Comparison of ENCODE assay signal across 18 mouse cellular contexts in the genomic region with DNA sequence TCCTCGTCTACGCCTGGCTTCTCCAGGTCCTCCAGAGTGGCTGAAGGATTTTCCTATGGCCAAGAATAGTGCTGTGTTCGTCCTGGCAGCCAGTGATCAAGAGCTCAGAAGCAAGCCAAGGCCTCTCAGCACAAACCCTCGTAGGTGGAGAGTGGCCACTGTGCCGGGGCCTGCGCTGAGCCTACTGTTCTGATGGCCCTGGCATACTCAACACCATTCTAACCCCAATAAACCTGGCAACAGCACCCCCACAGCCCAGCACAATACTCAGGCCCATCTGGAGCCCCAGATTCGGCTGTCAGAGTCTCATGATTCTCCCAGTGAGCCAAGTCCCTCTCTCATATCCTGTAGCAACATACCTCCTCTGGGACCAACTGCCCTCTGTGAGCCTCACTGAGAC. TPM values are rescaled to one million over a fixed set of nuclear protein-coding genes. Genes with fewer than 3 reads are reported as not detected.
"Had no signal": no experiment of that assay in that cellular context is flagged by ENCODE, and none has a peak within 500 bp of the region (broad histone marks: within the 10 kb centered on the region; RNA-seq: fewer than 3 reads in every experiment).

No protein-coding gene starts in this region.

- DNase-seq: kidney, postnatal 36 days; left cerebral cortex, postnatal 4 days; lung, adult 2 months; lung, postnatal 36 days; midbrain, embryonic 14.5 days; retina, postnatal 1 day; right cerebral cortex, postnatal 4 days; spleen, adult 18-20 months; thymus, adult 18-20 months; thymus, postnatal 14 days had no signal

- H3K4me3 ChIP-seq: limb, embryonic 13.5 days; neural tube, embryonic 12.5 days had no signal

- H3K4me1 ChIP-seq: neural tube, embryonic 12.5 days had no signal

- H3K9ac ChIP-seq: limb, embryonic 13.5 days; liver, embryonic 14.5 days; neural tube, embryonic 12.5 days had no signal

- H3K4me2 ChIP-seq: limb, embryonic 13.5 days; neural tube, embryonic 12.5 days had no signal

- H3K27ac ChIP-seq: kidney, postnatal 0 days; limb, embryonic 13.5 days; liver, embryonic 14.5 days; neural tube, embryonic 12.5 days had no signal

- ATAC-seq: lung, postnatal 0 days had no signal

- H3K9me3 ChIP-seq: limb, embryonic 13.5 days; neural tube, embryonic 12.5 days had no signal

- H3K27me3 ChIP-seq: limb, embryonic 13.5 days; neural tube, embryonic 12.5 days had no signal

RNA-seq across cellular contexts. Expression of a gene that starts 11.0 kb away (rescaled TPM):
- total RNA-seq: liver, adult 2 months; megakaryocyte progenitor cell, adult 5-6 weeks; monocyte, adult 5-6 weeks had no signal
- polyA plus RNA-seq: liver, adult 2 months; midbrain, embryonic 14.5 days had no signal

RNA-seq across cellular contexts. Expression of a gene that starts 25.1 kb away (rescaled TPM):
- total RNA-seq: liver, adult 2 months; megakaryocyte progenitor cell, adult 5-6 weeks; monocyte, adult 5-6 weeks had no signal

RNA-seq across cellular contexts. Expression of a gene that starts 32.7 kb away (rescaled TPM):
- total RNA-seq: liver, adult 2 months; megakaryocyte progenitor cell, adult 5-6 weeks had no signal
- polyA plus RNA-seq: liver, adult 2 months had no signal
